In genomic region chr9:116639597-116640301, GRCm38 (mm10) we compare ENCODE assay signal across 9 mouse cellular contexts.
DNase-seq lines count a peak whose midpoint lies in the region; ATAC-seq and TF ChIP-seq lines count a peak whose summit lies in the region.
"Had no signal": no experiment of that assay in that cellular context is flagged by ENCODE, and none has a peak within 500 bp of the region (broad histone marks: within the 10 kb centered on the region; RNA-seq: fewer than 3 reads in every experiment).

No protein-coding gene starts in this region.

- no peaks in the 10 kb centered on the region for H3K36me3 ChIP-seq in midbrain, embryonic 10.5 days
- no peaks in the 10 kb centered on the region for H3K36me3 ChIP-seq in midbrain, embryonic 11.5 days (ENCODE audit: control insufficient read depth, insufficient read depth, low read length)
- no peaks in the 10 kb centered on the region for H3K36me3 ChIP-seq in heart, postnatal 0 days (replicated peaks; ENCODE audit: control insufficient read depth, insufficient read depth, low read length)
- H3K36me3 ChIP-seq in stomach, embryonic 15.5 days: no peaks in the 10 kb centered on the region
- H3K36me3 ChIP-seq in liver, embryonic 12.5 days: no peaks in the 10 kb centered on the region

- 66% methylated on average over 8 of the region's 8 CpGs for WGBS in midbrain, embryonic 10.5 days
- 64% methylated on average over 8 of the region's 8 CpGs for WGBS in midbrain, embryonic 11.5 days
- WGBS in heart, postnatal 0 days: 23% methylated on average over 8 of the region's 8 CpGs
- 31% methylated on average over 8 of the region's 8 CpGs for WGBS in stomach, embryonic 15.5 days
- 56% methylated on average over 8 of the region's 8 CpGs for WGBS in liver, embryonic 12.5 days (ENCODE audit: insufficient replicate concordance)

- peak overlapping the region; percentile 39; the same call in 1 of the 2 replicates for H3K27ac ChIP-seq in midbrain, embryonic 10.5 days (replicated peaks)
- H3K27ac ChIP-seq in midbrain, embryonic 11.5 days (ENCODE audit: low read depth, low read length): no peak overlapping the region
- peak overlapping the region; percentile 88 for H3K27ac ChIP-seq in heart, postnatal 0 days (ENCODE audit: low read depth)
- peak overlapping the region; percentile 42; the same call in 1 of the 2 replicates for H3K27ac ChIP-seq in stomach, embryonic 15.5 days
- H3K27ac ChIP-seq in liver, embryonic 12.5 days: no peak overlapping the region
- H3K27ac ChIP-seq: embryonic facial prominence, embryonic 15.5 days had no signal

- no peak for TF ChIP-seq CTCF in heart, postnatal 0 days (IDR thresholded peaks at IDR 0.05; ENCODE audit: low read depth)

- H3K9me3 ChIP-seq in midbrain, embryonic 10.5 days (replicated peaks): 0 out of 2 replicates have a peak, but pooled peaks cover 3% of the 10 kb centered on the region
- 0 out of 2 replicates have a peak, but pooled peaks cover 3% of the 10 kb centered on the region for H3K9me3 ChIP-seq in midbrain, embryonic 11.5 days (ENCODE audit: control insufficient read depth, low read length)
- peaks cover 7% of the 10 kb centered on the region for H3K9me3 ChIP-seq in heart, postnatal 0 days (replicated peaks; ENCODE audit: control insufficient read depth, low read length)
- no peaks in the 10 kb centered on the region for H3K9me3 ChIP-seq in stomach, embryonic 15.5 days
- H3K9me3 ChIP-seq in liver, embryonic 12.5 days (replicated peaks): no peaks in the 10 kb centered on the region
- H3K9me3 ChIP-seq: embryonic facial prominence, embryonic 15.5 days had no signal

- H3K9ac ChIP-seq in midbrain, embryonic 11.5 days (ENCODE audit: low read length): no peak overlapping the region
- H3K9ac ChIP-seq in heart, postnatal 0 days (replicated peaks; ENCODE audit: low read depth, low read length): no peak overlapping the region
- H3K9ac ChIP-seq in stomach, embryonic 15.5 days: no peak overlapping the region
- no peak overlapping the region for H3K9ac ChIP-seq in liver, embryonic 12.5 days
- H3K9ac ChIP-seq: embryonic facial prominence, embryonic 15.5 days had no signal

- no peaks in the 10 kb centered on the region for H3K27me3 ChIP-seq in midbrain, embryonic 10.5 days (ENCODE audit: low read depth, poor library complexity, severe bottlenecking)
- H3K27me3 ChIP-seq in midbrain, embryonic 11.5 days (ENCODE audit: control insufficient read depth, insufficient read depth, low read length): no peaks in the 10 kb centered on the region
- H3K27me3 ChIP-seq in heart, postnatal 0 days (ENCODE audit: control insufficient read depth, insufficient read depth, low read length): no peaks in the 10 kb centered on the region
- no peaks in the 10 kb centered on the region for H3K27me3 ChIP-seq in stomach, embryonic 15.5 days (replicated peaks)
- no peaks in the 10 kb centered on the region for H3K27me3 ChIP-seq in liver, embryonic 12.5 days (replicated peaks)
- H3K27me3 ChIP-seq: embryonic facial prominence, embryonic 15.5 days had no signal

- no peak for DNase-seq in midbrain, embryonic 10.5 days (ENCODE audit: low spot score)
- DNase-seq in midbrain, embryonic 11.5 days (ENCODE audit: low spot score, missing footprints): no peak
- DNase-seq in embryo, embryonic 10.5 days (ENCODE audit: low spot score): peak; percentile 54
- peak; percentile 62 for DNase-seq in heart, postnatal 0 days (ENCODE audit: low spot score)
- no peak for DNase-seq in layer of hippocampus, postnatal 10 days (ENCODE audit: low spot score in 2 of 2)
- DNase-seq: midbrain, embryonic 14.5 days had no signal

- no peak for TF ChIP-seq EP300 in heart, postnatal 0 days (IDR thresholded peaks at IDR 0.05; ENCODE audit: low read depth)

- no peak for ATAC-seq in midbrain, embryonic 11.5 days (ENCODE audit: low FRiP score)
- peak; percentile 87 for ATAC-seq in heart, postnatal 0 days (ENCODE audit: insufficient read depth, low read depth)
- no peak for ATAC-seq in stomach, embryonic 15.5 days (ENCODE audit: insufficient read depth, low FRiP score, low read depth)
- no peak for ATAC-seq in liver, embryonic 12.5 days

- no peak overlapping the region for H3K4me3 ChIP-seq in midbrain, embryonic 10.5 days
- no peak overlapping the region for H3K4me3 ChIP-seq in midbrain, embryonic 11.5 days (ENCODE audit: low read depth, low read length)
- no peak overlapping the region for H3K4me3 ChIP-seq in heart, postnatal 0 days (ENCODE audit: low read depth, low read length)
- H3K4me3 ChIP-seq in stomach, embryonic 15.5 days (replicated peaks): no peak overlapping the region
- H3K4me3 ChIP-seq in liver, embryonic 12.5 days: no peak overlapping the region
- H3K4me3 ChIP-seq: embryonic facial prominence, embryonic 15.5 days had no signal

- H3K4me2 ChIP-seq in midbrain, embryonic 11.5 days: no peak overlapping the region
- H3K4me2 ChIP-seq in heart, postnatal 0 days (ENCODE audit: low read depth, low read length): no peak overlapping the region
- no peak overlapping the region for H3K4me2 ChIP-seq in stomach, embryonic 15.5 days
- no peak overlapping the region for H3K4me2 ChIP-seq in liver, embryonic 12.5 days
- H3K4me2 ChIP-seq: embryonic facial prominence, embryonic 15.5 days had no signal

- H3K4me1 ChIP-seq in midbrain, embryonic 10.5 days: peaks cover 8% of the 10 kb centered on the region
- H3K4me1 ChIP-seq in midbrain, embryonic 11.5 days (ENCODE audit: control insufficient read depth, insufficient read depth, low read length): no peaks in the 10 kb centered on the region
- H3K4me1 ChIP-seq in heart, postnatal 0 days (ENCODE audit: control insufficient read depth, insufficient read depth): peaks cover 19% of the 10 kb centered on the region
- H3K4me1 ChIP-seq in stomach, embryonic 15.5 days: 0 out of 2 replicates have a peak, but pooled peaks cover 6% of the 10 kb centered on the region
- no peaks in the 10 kb centered on the region for H3K4me1 ChIP-seq in liver, embryonic 12.5 days
- H3K4me1 ChIP-seq: embryonic facial prominence, embryonic 15.5 days had no signal

Comparison
In these comparisons a context has a peak if more than half of its experiments do, and no peak if none do; other contexts are left out.
1. H3K27ac ChIP-seq: peak in midbrain, embryonic 10.5 days (single experiment), heart, postnatal 0 days (single experiment) and stomach, embryonic 15.5 days (single experiment); none in midbrain, embryonic 11.5 days (single experiment) and liver, embryonic 12.5 days (single experiment).
2. DNase-seq: peak in embryo, embryonic 10.5 days (single experiment) and heart, postnatal 0 days (single experiment); none in midbrain, embryonic 10.5 days (single experiment), midbrain, embryonic 11.5 days (single experiment) and layer of hippocampus, postnatal 10 days (0 of 2).